Mouse (Mus musculus) forebrain, embryonic 14.5 days (tissue): Measurements from ENCODE around the gene Cer1. TPM values are rescaled to one million over a fixed set of nuclear protein-coding genes. Genes with fewer than 3 reads are reported as not detected.

Experiments
- ATAC-seq: fragments of 200-750 bp; cut with Nextera tagmentation; 2 replicates; pipeline ENCODE4 v1.8.0; 2017; ENCODE audit warnings: mild to moderate bottlenecking, moderate library complexity
- DNase-seq: peaks from one replicate; pipeline ENCODE4 v3.0.0-alpha.2; 2015; ENCODE audit warnings: low spot score
- H3K27ac ChIP-seq: fragments of 300-500 bp; sonication (generic); 2 replicates; pipeline ENCODE4 v1.5.1; 2014; ENCODE audit warnings: low read depth, mild to moderate bottlenecking, control low read depth, low read length, moderate library complexity
- H3K27me3 ChIP-seq: fragments of 300-500 bp; sonication (generic); replicated peaks from 2 replicates; pipeline ENCODE4 v1.6.1; 2014; ENCODE audit warnings: low read length, control low read depth, mixed read lengths; ENCODE audit not compliant: control insufficient read depth, insufficient read depth
- H3K36me3 ChIP-seq: fragments of 300-500 bp; sonication (generic); 2 replicates; pipeline ENCODE4 v1.6.1; 2014; ENCODE audit warnings: low read length, control low read depth; ENCODE audit not compliant: control insufficient read depth, insufficient read depth
- H3K4me1 ChIP-seq: fragments of 300-500 bp; sonication (generic); 2 replicates; pipeline ENCODE4 v1.6.1; 2014; ENCODE audit warnings: antibody characterized with exemption, low read length, control low read depth; ENCODE audit not compliant: control insufficient read depth, insufficient read depth
- H3K4me2 ChIP-seq: fragments of 300-500 bp; sonication (generic); 2 replicates; pipeline ENCODE4 v1.6.1; 2014; ENCODE audit warnings: mild to moderate bottlenecking, control low read depth, low read length
- H3K4me3 ChIP-seq: fragments of 300-500 bp; sonication (generic); 2 replicates; pipeline ENCODE4 v1.5.1; 2014; ENCODE audit warnings: low read depth, low read length, control low read depth
- H3K9ac ChIP-seq: fragments of 300-500 bp; sonication (generic); 2 replicates; pipeline ENCODE4 v1.6.1; 2014; ENCODE audit warnings: mild to moderate bottlenecking, low read length, control low read depth, moderate library complexity
- H3K9me3 ChIP-seq: fragments of 300-500 bp; sonication (generic); replicated peaks from 2 replicates; pipeline ENCODE4 v1.6.1; 2016; ENCODE audit warnings: low read length, control low read depth, mixed read lengths; ENCODE audit not compliant: control insufficient read depth
- WGBS: fragments of 180-500 bp; shearing (Covaris S2); extraction: QIAGEN DNeasy Blood & Tissue Kit; methylation state at CpG from one replicate; pipeline ENCODE4 v1.1.7; 2014; 5-methylcytosine and 5-hydroxymethylcytosine counted together
- polyA plus RNA-seq: library from polyadenylated mRNA; unstranded; fragments of >200 nt; fragmentation: Nextera tagmentation; extraction: Ambion mirVana; gene quantifications from 2 replicates; pipeline ENCODE4 v1.2.1, GENCODE M21; 2014

Gene Cer1
- polyA plus RNA-seq, 1 experiment from 2014 or later = 0.10 TPM

DNA sequence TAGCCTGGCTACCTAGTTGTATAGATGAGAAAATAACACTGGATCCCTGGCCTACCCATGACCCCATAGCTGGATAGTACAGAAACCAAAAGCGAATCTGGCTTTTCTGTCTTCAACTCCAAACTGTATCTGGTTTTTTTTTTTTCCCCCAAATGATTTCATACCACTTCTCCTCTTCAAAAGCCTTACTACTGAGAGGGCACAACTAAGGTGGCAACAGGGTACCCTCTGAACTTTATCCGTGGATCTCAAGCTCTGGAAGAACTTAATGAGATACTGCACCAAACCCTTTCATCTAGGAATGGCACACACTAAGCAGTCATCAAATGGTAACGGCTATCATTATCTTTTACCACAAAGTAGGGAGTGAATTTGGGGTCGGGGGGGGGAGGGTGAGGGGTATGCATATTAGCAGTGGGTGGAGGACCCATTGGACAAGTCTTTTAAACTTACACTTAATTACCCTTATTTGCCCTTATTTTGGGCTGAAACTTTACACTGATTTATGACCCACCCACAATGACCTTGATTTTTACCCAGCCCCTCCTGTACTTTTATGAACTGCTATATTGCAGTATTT, 26.4 kb downstream of the Cer1 start:
- Histone ChIP-seq H3K9me3 (no peaks in the 10 kb centered on the region), H3K4me1 (peaks cover 12% of the 10 kb centered on the region), H3K36me3 (no peaks in the 10 kb centered on the region), H3K9ac (peak overlapping the region; percentile 97), H3K4me3 (peak overlapping the region; percentile 74), H3K4me2 (peak overlapping the region; percentile 78), H3K27me3 (no peaks in the 10 kb centered on the region), H3K27ac (peak overlapping the region; percentile 94; the same call in 1 of the 2 replicates)
- no peak for DNase-seq
- ATAC-seq = no peak; the same call in 1 of the 2 replicates
- WGBS = 25% methylated on average over 4 of the region's 4 CpGs

DNA sequence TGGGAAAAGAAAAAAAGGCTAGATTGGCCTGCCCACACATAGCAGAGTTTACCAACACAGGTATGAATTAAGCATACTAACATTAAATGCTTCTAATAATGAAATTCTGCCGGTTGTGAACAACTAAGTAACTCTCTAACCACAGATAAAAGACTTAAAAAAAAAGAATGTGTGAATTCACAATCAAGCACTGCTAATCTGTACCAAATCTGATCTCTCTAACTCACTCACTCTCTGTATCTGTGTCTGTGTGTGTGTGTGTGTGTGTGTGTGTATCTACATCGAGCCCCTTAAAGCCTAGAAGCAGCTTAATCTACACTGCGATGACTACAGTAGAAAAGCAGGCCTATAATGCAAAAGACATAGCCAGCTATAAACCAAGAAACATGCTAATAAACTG, 28.0 kb downstream of the Cer1 start:
- no peak overlapping the region for H3K27ac ChIP-seq
- no peak for DNase-seq

GRCm38 (mm10) chr4:82853809-82854208, 31.1 kb downstream of the Cer1 start:
- DNase-seq (no peak), ATAC-seq (no peak)
- peaks cover 9% of the 10 kb centered on the region; the same call in 1 of the 2 replicates for H3K4me1 ChIP-seq
- no peak overlapping the region for H3K4me3 ChIP-seq
- no peaks in the 10 kb centered on the region for H3K9me3 ChIP-seq
- no peaks in the 10 kb centered on the region for H3K27me3 ChIP-seq
- H3K4me2 ChIP-seq = no peak overlapping the region
- no peak overlapping the region for H3K9ac ChIP-seq
- H3K36me3 ChIP-seq = 0 out of 2 replicates have a peak, but pooled peaks cover 4% of the 10 kb centered on the region
- H3K27ac ChIP-seq = no peak overlapping the region
- 80% methylated on average over 2 of the region's 2 CpGs for WGBS

More for the DNA sequence above, 28.0 kb downstream of the Cer1 start:
- 87% methylated on average over 3 of the region's 3 CpGs for WGBS
- Histone ChIP-seq H3K4me2 (peak overlapping the region; percentile 3; the same call in 1 of the 2 replicates), H3K4me1 (peaks cover 9% of the 10 kb centered on the region), H3K9me3 (no peaks in the 10 kb centered on the region), H3K9ac (no peak overlapping the region), H3K27me3 (no peaks in the 10 kb centered on the region), H3K36me3 (0 out of 2 replicates have a peak, but pooled peaks cover 4% of the 10 kb centered on the region), H3K4me3 (no peak overlapping the region)
- ATAC-seq = no peak

DNA sequence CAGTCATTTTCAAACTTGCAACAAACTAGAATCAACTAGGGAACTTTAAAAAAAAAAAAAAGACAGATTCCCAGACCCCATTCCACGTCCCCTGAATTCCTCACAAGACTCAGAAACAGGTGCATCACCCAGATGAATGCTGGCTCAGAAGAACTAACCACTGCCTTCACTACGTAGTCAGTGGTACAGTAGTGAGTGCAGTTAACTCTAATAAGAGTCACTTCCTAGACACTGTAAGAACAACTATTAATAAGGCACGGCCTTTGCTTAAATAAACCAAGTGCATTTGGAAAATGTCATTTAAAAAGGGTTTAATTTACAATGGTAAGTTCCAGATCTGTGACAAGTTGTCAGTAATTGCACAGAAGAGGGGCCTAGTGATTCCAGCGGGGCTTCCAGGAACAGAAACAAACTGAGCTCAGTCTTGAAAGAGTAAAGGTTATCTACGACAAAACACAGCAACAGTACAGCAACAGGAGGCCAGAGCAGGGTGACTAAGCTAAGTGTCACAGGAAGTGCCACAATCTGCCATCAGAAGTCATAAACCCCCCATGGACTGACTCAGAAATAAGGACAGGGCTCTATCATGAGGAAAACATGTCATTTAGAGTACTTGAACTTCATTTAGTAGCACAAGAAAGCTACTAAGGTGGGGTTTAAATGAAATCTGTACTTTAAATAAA, 36.3 kb downstream of the Cer1 start:
- Histone ChIP-seq H3K27ac (no peak overlapping the region), H3K4me1 (no peaks in the 10 kb centered on the region), H3K9me3 (no peaks in the 10 kb centered on the region), H3K4me3 (no peak overlapping the region), H3K4me2 (no peak overlapping the region), H3K9ac (no peak overlapping the region), H3K27me3 (no peaks in the 10 kb centered on the region), H3K36me3 (peaks cover 9% of the 10 kb centered on the region)
- ATAC-seq = no peak
- DNase-seq = no peak
- WGBS = 54% methylated on average over 5 of the region's 5 CpGs

GRCm38 (mm10) chr4:82837526-82838240, 47.3 kb downstream of the Cer1 start:
- ATAC-seq (no peak), DNase-seq (peak; percentile 76)
- Histone ChIP-seq H3K9ac (no peak overlapping the region), H3K36me3 (peaks cover 29% of the 10 kb centered on the region), H3K27ac (no peak overlapping the region), H3K9me3 (no peaks in the 10 kb centered on the region), H3K4me1 (no peaks in the 10 kb centered on the region), H3K27me3 (no peaks in the 10 kb centered on the region), H3K4me2 (no peak overlapping the region), H3K4me3 (no peak overlapping the region)
- WGBS = 74% methylated on average over 3 of the region's 3 CpGs

Other genes with a start within 250 kb of the Cer1 start
- gene Nfib, start 179.4 kb downstream of the Cer1 start, polyA plus RNA-seq = 164 and 207 TPM in 2 replicates
- 13.1 and 15.7 TPM in 2 replicates for gene Zdhhc21, start 25.2 kb downstream of the Cer1 start, polyA plus RNA-seq
- gene Frem1, start 167.2 kb upstream of the Cer1 start, polyA plus RNA-seq = 1.9 and 2.2 TPM in 2 replicates